Mouse (Mus musculus): ENCODE measurements around the gene Osbp2. TPM values are rescaled to one million over a fixed set of nuclear protein-coding genes. Genes with fewer than 3 reads are reported as not detected.

Osbp2 gene
- 18.2 and 19.4 TPM in 2 replicates for polyA plus RNA-seq (2012; rRNA removed)

DNA sequence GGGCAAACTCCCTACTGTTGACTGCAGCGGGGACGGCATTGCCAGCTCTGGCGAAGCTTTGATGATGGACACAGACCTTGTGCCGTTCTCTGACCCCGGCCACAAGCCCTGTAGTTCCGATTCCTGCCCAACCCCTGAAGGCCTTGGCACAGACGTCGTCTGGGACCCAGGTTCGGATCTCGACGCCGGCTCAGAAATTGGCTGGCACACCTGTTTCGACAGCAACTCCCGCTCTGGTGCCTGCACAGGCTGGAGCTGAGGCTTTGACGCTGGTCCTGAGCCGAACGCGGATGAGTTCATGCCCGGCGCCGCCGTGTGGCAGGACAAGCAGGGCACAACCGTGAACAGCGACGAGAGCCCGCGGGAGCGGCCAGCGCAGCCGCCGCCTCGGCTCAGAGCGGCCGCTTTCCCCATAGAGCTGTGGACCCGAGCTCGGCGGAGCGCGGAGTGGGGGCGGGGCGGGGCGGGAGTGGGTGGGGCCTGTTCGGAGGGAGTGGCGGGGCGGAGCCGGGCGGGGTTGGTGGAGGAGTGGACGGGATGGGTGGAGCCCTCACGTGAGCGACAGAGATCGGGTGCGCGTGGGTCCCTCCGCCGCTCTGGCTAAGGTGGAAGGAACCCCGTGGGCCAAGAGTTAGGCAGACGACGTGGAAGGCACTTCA is at the start of gene Osbp2:
Gene Osbp2, minus strand, starts transcription at position 450 of the 659 bp plus-strand sequence.

DNA sequence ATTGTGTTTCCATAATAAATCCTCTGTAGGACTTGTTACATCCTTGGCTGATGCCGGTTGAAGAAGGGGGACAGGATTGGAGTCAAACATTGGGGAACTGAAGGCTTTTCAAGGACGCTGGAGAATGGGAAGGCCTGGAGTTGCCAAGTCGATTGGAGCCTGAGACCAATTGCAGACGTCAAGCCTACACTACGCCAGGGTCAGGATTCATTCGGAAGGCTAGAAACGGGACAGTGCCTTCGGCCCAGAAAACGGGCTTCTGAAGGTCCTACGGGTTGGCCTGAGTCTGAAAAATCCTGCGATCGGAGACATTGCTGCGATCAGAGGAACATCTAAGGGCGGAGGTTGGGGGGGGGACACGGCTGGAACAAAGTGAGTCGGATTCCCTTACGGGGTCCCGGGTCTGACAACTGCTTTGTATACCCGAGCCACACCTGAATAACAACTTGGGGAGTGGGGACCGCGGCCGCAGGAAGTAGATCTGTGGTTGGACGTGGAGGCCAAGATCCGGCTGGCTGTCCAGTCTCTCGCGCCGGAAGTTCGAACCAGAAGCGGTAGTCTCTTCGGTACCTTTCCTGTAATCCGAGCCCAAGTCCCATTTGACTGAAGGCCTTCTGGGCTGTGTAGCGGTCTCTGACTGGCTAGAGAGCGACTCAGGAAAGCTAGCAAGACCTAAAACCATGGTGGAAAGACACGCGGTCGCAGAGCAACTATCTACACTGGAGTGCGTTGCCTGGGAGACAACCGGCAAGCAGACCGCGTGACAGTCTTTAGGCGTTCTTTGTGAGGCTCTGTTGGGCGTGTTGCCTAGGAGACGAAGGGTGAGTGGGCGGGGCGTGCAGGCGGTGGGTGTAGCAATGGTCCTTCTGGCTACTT is 30.9 kb upstream of the Osbp2 start, which contains the start of the genes 4921536K21Rik and Dusp18:
Gene 4921536K21Rik, minus strand, starts transcription at position 693 of the 876 bp plus-strand sequence.
Gene Dusp18, plus strand, starts transcription at position 835 of the 876 bp plus-strand sequence.

Other genes with a start within 250 kb of the Osbp2 start
- gene Morc2a, start 214.7 kb downstream of the Osbp2 start, polyA plus RNA-seq (2012; rRNA removed) = 46.7 and 48.1 TPM in 2 replicates
- 0.70 and 0.98 TPM in 2 replicates for gene 4921536K21Rik, start 31.2 kb upstream of the Osbp2 start, polyA plus RNA-seq (2012; rRNA removed)
- gene Dusp18, start 31.3 kb upstream of the Osbp2 start, polyA plus RNA-seq (2012; rRNA removed) = 16.0 and 17.2 TPM in 2 replicates
- gene Slc35e4, start 50.8 kb upstream of the Osbp2 start, polyA plus RNA-seq (2012; rRNA removed) = 9.2 TPM in 2 replicates
- gene Tcn2, start 68.3 kb upstream of the Osbp2 start, polyA plus RNA-seq (2012; rRNA removed) = 19.4 and 26.9 TPM in 2 replicates
- gene Pes1, start 100.1 kb upstream of the Osbp2 start, polyA plus RNA-seq (2012; rRNA removed) = 61.5 and 64.1 TPM in 2 replicates
- 0.08 TPM in 1 of 2 replicates, not detected in the other for gene 4930556J24Rik, start 112.9 kb upstream of the Osbp2 start, polyA plus RNA-seq (2012; rRNA removed)
- 2.5 and 4.3 TPM in 2 replicates for gene Gal3st1, start 119.7 kb upstream of the Osbp2 start, polyA plus RNA-seq (2012; rRNA removed)
- not detected in 2 replicates for gene Sec14l4, start 167.6 kb upstream of the Osbp2 start, polyA plus RNA-seq (2012; rRNA removed)
- gene Sec14l3, start 200.9 kb upstream of the Osbp2 start, polyA plus RNA-seq (2012; rRNA removed) = 0.11 and 0.22 TPM in 2 replicates
- 5.5 and 5.7 TPM in 2 replicates for gene Mtfp1, start 231.5 kb upstream of the Osbp2 start, polyA plus RNA-seq (2012; rRNA removed)